Mouse (Mus musculus) brain, embryonic 14.5 days (tissue): ENCODE data around the gene Mroh9. TPM values are rescaled to one million over a fixed set of nuclear protein-coding genes. Genes with fewer than 3 reads are reported as not detected.

Experiments
- DNase-seq: peaks from one replicate; pipeline ENCODE4 v3.0.0-alpha.2; 2011; ENCODE audit warnings: low read depth
- CTCF ChIP-seq: fragments of 200-500 bp; IDR thresholded peaks from 2 replicates; pipeline ENCODE4 v1.5.1; 2012; ENCODE audit warnings: inconsistent platforms, mild to moderate bottlenecking, moderate library complexity, borderline replicate concordance; ENCODE audit not compliant: insufficient read depth, insufficient read length; ENCODE audit errors: extremely low read depth
- POLR2A ChIP-seq: fragments of 200-500 bp; IDR thresholded peaks from 2 replicates; pipeline ENCODE4 v1.6.1; 2012; ENCODE audit warnings: mild to moderate bottlenecking, inconsistent platforms, borderline replicate concordance; ENCODE audit not compliant: poor library complexity, insufficient read depth, insufficient read length, severe bottlenecking; ENCODE audit errors: extremely low read depth
- polyA plus RNA-seq: library from polyadenylated mRNA; depleted of rRNA; stranded (reverse); fragments of >200 nt; gene quantifications from 2 replicates; pipeline ENCODE4 v1.2.3, GENCODE M21; 2012; rRNA removed

Mroh9 gene
- polyA plus RNA-seq, 1 experiment = not detected

GRCm38 (mm10) chr1:163055629-163056028, 29.8 kb downstream of the Mroh9 start:
- DNase-seq = no peak
- no peak for TF ChIP-seq CTCF
- TF ChIP-seq POLR2A = no peak

DNA sequence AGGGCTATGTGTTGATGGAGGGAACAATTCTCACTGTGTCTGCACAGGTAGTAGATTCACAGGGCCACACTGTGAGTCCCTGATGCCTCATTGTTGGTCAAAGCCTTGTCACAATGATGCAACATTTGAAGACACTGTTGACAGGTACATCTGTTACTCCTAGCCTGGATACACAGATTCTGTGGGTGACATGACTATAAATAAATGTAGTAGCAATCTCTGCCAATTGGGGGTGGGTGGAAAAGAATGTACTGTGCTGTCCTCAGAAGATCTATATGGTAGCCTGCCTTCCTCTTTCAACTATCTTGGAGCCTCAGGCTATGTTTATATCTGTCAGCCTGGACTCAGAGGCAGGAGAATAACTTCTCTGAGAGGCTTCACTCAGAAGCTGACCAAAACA, 62.4 kb downstream of the Mroh9 start:
- no peak for DNase-seq
- TF ChIP-seq CTCF = no peak
- no peak for TF ChIP-seq POLR2A

GRCm38 (mm10) chr1:163009220-163009619, 76.2 kb downstream of the Mroh9 start:
- no peak for TF ChIP-seq POLR2A
- no peak for TF ChIP-seq CTCF
- DNase-seq = no peak

- DNase-seq = no peak
- TF ChIP-seq CTCF (no peak), POLR2A (no peak)
These were observed 82.0 kb downstream of the Mroh9 start for GRCm38 (mm10) chr1:163003496-163003895.

- no peak for TF ChIP-seq CTCF
- no peak for TF ChIP-seq POLR2A
- DNase-seq = no peak
These were observed 84.1 kb downstream of the Mroh9 start for GRCm38 (mm10) chr1:163001271-163001829.

GRCm38 (mm10) chr1:162987546-162987945, 97.9 kb downstream of the Mroh9 start:
- TF ChIP-seq CTCF = no peak
- no peak for TF ChIP-seq POLR2A
- no peak for DNase-seq

- no peak for TF ChIP-seq CTCF
- TF ChIP-seq POLR2A = no peak
- no peak for DNase-seq
These were observed 98.7 kb downstream of the Mroh9 start for GRCm38 (mm10) chr1:162986777-162987176.

GRCm38 (mm10) chr1:162986121-162986748, 99.2 kb downstream of the Mroh9 start:
- TF ChIP-seq POLR2A (no peak), CTCF (no peak)
- no peak for DNase-seq

DNA sequence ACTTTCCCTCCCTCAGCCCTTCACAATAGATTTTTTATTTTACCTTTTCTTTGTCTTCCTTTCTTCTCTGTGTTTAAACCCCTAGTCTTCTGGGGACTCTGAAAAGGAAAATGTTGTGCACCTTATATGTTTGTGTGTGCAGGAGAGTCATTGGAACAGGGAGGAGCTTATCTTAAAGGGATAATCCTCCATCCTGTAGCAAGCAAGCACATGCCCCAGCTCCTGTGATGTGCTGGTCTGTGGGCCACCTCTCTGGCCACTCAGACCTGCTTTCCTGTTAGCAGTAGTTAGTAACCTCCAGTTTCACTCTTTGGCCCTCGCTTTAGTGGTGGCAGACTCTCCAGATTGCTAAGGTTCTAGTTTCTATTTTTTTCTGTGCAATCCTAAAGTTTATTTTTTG, 101.0 kb downstream of the Mroh9 start, which contains the start of gene Fmo3:
Gene Fmo3, minus strand, starts transcription at position 101 of the 400 bp plus-strand sequence.
- no peak for DNase-seq
- TF ChIP-seq POLR2A (no peak), CTCF (no peak)

Other genes with a start within 250 kb of the Mroh9 start
- gene Fmo1, start 219.1 kb downstream of the Mroh9 start, polyA plus RNA-seq = 25.5 and 38.2 TPM in 2 replicates
- gene Fmo2, start 186.9 kb downstream of the Mroh9 start, polyA plus RNA-seq = 0.14 and 0.34 TPM in 2 replicates
- gene Fmo6, start 148.2 kb downstream of the Mroh9 start, polyA plus RNA-seq = not detected in 2 replicates
- not detected in 2 replicates for gene Fmo3, start 101.1 kb downstream of the Mroh9 start, polyA plus RNA-seq
- gene Prrx1, start 228.0 kb upstream of the Mroh9 start, polyA plus RNA-seq = 7.2 and 8.9 TPM in 2 replicates